Mouse (Mus musculus) C2C12 (cell line): ENCODE measurements around the gene Gemin8. TPM values are rescaled to one million over a fixed set of nuclear protein-coding genes. Genes with fewer than 3 reads are reported as not detected.

Experiments
- H3K27me3 ChIP-seq: one replicate; pipeline ENCODE4 v1.6.1; 2011; ENCODE audit not compliant: control insufficient read depth, insufficient read depth, insufficient read length
- H3K36me3 ChIP-seq: one replicate; pipeline ENCODE4 v1.6.1; 2011; ENCODE audit not compliant: control insufficient read depth, insufficient read depth
- H3K4me3 ChIP-seq: one replicate; pipeline ENCODE4 v1.5.1; 2011; ENCODE audit warnings: mild to moderate bottlenecking, control low read depth; ENCODE audit not compliant: poor library complexity, insufficient read depth, severe bottlenecking
- H3K79me2 ChIP-seq: one replicate; pipeline ENCODE4 v1.6.1; 2011; ENCODE audit not compliant: control insufficient read depth, insufficient read depth
- H3K79me3 ChIP-seq: one replicate; pipeline ENCODE4 v1.6.1; 2011; ENCODE audit warnings: low read depth, control low read depth
- H3ac ChIP-seq: one replicate; pipeline ENCODE3; 2011; ENCODE audit warnings: low read depth; ENCODE audit not compliant: control insufficient read depth, insufficient read length
- CEBPB ChIP-seq: IDR thresholded peaks from one replicate; pipeline ENCODE4 v1.6.1; 2011; ENCODE audit warnings: low read depth, mild to moderate bottlenecking, control low read depth, moderate library complexity
- CTCF ChIP-seq: IDR thresholded peaks from one replicate; pipeline ENCODE4 v1.5.1; 2011; ENCODE audit not compliant: control insufficient read depth, insufficient read depth, insufficient read length
- FOSL1 ChIP-seq: IDR thresholded peaks from one replicate; pipeline ENCODE4 v1.8.0; 2011; ENCODE audit warnings: mild to moderate bottlenecking, low read length; ENCODE audit not compliant: poor library complexity, insufficient read depth, severe bottlenecking
- MAX ChIP-seq: IDR thresholded peaks from one replicate; pipeline ENCODE4 v1.6.1; 2011; ENCODE audit warnings: mild to moderate bottlenecking, control low read depth
- MYOD1 ChIP-seq: IDR thresholded peaks from one replicate; pipeline ENCODE4 v1.6.1; 2011; ENCODE audit warnings: low read depth; ENCODE audit not compliant: control insufficient read depth, insufficient read length
- MYOG ChIP-seq: IDR thresholded peaks from one replicate; pipeline ENCODE4 v1.6.1; 2011; ENCODE audit not compliant: control insufficient read depth, insufficient read length; ENCODE audit errors: extremely low read depth
- USF1 ChIP-seq: IDR thresholded peaks from one replicate; pipeline ENCODE4 v1.6.1; 2011; ENCODE audit warnings: low read depth, mild to moderate bottlenecking, control low read depth, moderate library complexity
- polyA plus RNA-seq: library from polyadenylated mRNA; unstranded; fragments of >200 nt; fragmentation: generic; extraction: Trizol; gene quantifications from one replicate; pipeline ENCODE4 v1.2.1, GENCODE M21; 2012; ENCODE audit warnings: missing spikeins

Gene Gemin8
- polyA plus RNA-seq, 1 experiment = 8.0 TPM

- Histone ChIP-seq H3K79me3 (no peaks in the 10 kb centered on the region), H3K4me3 (no peak overlapping the region), H3K36me3 (no peaks in the 10 kb centered on the region), H3ac (no peak overlapping the region), H3K79me2 (no peaks in the 10 kb centered on the region), H3K27me3 (no peaks in the 10 kb centered on the region)
- TF ChIP-seq CEBPB (no peak), MYOG (no peak), CTCF (no peak), MYOD1 (no peak), MAX (no peak), FOSL1 (no peak), USF1 (no peak)
Observed at GRCm38 (mm10) chrX:166185327-166185913, 15.2 kb downstream of the Gemin8 start.

- Histone ChIP-seq H3K27me3 (no peaks in the 10 kb centered on the region), H3K36me3 (no peaks in the 10 kb centered on the region)
- TF ChIP-seq MAX = no peak
- no peak for TF ChIP-seq USF1
- TF ChIP-seq CTCF = no peak
- TF ChIP-seq MYOG = no peak
- TF ChIP-seq CEBPB = no peak
- TF ChIP-seq MYOD1 = no peak
- TF ChIP-seq FOSL1 = no peak
Observed at GRCm38 (mm10) chrX:166187803-166188202, 17.5 kb downstream of the Gemin8 start.

GRCm38 (mm10) chrX:166196327-166196726, 26.1 kb downstream of the Gemin8 start:
- no peak overlapping the region for H3ac ChIP-seq
- no peak overlapping the region for H3K4me3 ChIP-seq
- TF ChIP-seq CTCF (no peak), MAX (no peak)
- H3K79me2 ChIP-seq = no peaks in the 10 kb centered on the region
- H3K36me3 ChIP-seq = no peaks in the 10 kb centered on the region
- no peaks in the 10 kb centered on the region for H3K27me3 ChIP-seq
- H3K79me3 ChIP-seq = no peaks in the 10 kb centered on the region

More at GRCm38 (mm10) chrX:166187803-166188202, 17.5 kb downstream of the Gemin8 start:
- no peak overlapping the region for H3ac ChIP-seq
- H3K79me3 ChIP-seq = no peaks in the 10 kb centered on the region
- H3K4me3 ChIP-seq = no peak overlapping the region
- no peaks in the 10 kb centered on the region for H3K79me2 ChIP-seq

DNA sequence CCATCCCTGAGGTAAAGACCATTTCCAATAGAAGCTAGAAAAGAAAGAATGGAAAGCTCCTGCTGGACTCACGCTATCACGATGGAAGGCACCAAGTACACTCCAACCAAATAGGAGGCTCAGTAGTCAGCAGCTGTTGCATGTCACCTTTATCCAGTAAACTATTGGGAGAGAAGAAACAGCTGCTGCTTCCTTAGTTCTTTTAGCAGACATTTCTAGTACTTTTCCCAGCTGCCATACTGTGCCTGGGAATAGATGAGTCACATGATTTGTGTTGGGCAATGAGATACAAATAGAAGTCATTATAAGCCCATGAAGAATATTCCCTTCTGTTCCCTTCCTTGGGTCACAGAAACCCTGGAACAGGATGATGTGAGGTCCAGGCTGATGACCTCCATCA, 28.0 kb downstream of the Gemin8 start:
- H3ac ChIP-seq = no peak overlapping the region
- H3K4me3 ChIP-seq = no peak overlapping the region
- H3K79me2 ChIP-seq = no peaks in the 10 kb centered on the region
- no peaks in the 10 kb centered on the region for H3K27me3 ChIP-seq
- H3K36me3 ChIP-seq = no peaks in the 10 kb centered on the region
- TF ChIP-seq USF1 (no peak), MAX (no peak)
- no peaks in the 10 kb centered on the region for H3K79me3 ChIP-seq

DNA sequence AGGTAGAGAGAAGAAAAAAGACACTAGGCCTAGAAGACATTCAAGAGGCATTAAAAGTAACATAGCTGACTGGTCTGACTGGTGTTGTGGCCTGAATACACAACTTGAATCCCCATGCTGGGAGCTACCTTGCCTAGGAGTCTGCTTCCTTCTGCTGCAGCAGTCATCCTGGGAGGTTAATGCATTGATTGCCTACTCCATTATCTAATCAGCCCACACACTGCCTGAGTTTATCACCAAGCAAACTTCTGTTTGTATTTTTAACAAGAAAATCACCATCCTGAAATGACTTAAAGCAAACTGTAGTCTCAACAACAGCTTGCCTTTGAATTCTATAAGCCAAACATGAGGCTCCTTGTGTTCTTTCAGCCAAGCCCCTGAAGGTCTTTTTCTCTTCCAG, 29.6 kb downstream of the Gemin8 start:
- Histone ChIP-seq H3K4me3 (no peak overlapping the region), H3K27me3 (no peaks in the 10 kb centered on the region), H3ac (no peak overlapping the region)

GRCm38 (mm10) chrX:166214576-166214975, 44.3 kb downstream of the Gemin8 start:
- no peaks in the 10 kb centered on the region for H3K79me2 ChIP-seq
- no peaks in the 10 kb centered on the region for H3K27me3 ChIP-seq
- no peak overlapping the region for H3K4me3 ChIP-seq
- no peaks in the 10 kb centered on the region for H3K79me3 ChIP-seq
- H3ac ChIP-seq = no peak overlapping the region
- no peaks in the 10 kb centered on the region for H3K36me3 ChIP-seq
- TF ChIP-seq CEBPB (no peak), USF1 (no peak), MYOG (no peak), MYOD1 (no peak)

More for the DNA sequence above, 29.6 kb downstream of the Gemin8 start:
- no peaks in the 10 kb centered on the region for H3K79me3 ChIP-seq
- TF ChIP-seq MAX (no peak), CEBPB (no peak), FOSL1 (no peak), MYOG (no peak), USF1 (no peak), MYOD1 (no peak), CTCF (no peak)
- H3K36me3 ChIP-seq = no peaks in the 10 kb centered on the region
- H3K79me2 ChIP-seq = no peaks in the 10 kb centered on the region

- no peak overlapping the region for H3K4me3 ChIP-seq
- H3K27me3 ChIP-seq = no peaks in the 10 kb centered on the region
- H3K36me3 ChIP-seq = no peaks in the 10 kb centered on the region
- no peak overlapping the region for H3ac ChIP-seq
- no peaks in the 10 kb centered on the region for H3K79me3 ChIP-seq
- no peak for TF ChIP-seq CEBPB
- no peak for TF ChIP-seq USF1
- no peak for TF ChIP-seq MYOG
- no peak for TF ChIP-seq FOSL1
- no peak for TF ChIP-seq MAX
- no peak for TF ChIP-seq CTCF
- TF ChIP-seq MYOD1 = no peak
- no peaks in the 10 kb centered on the region for H3K79me2 ChIP-seq
Observed at GRCm38 (mm10) chrX:166216248-166216647, 46.0 kb downstream of the Gemin8 start.
